Mouse (Mus musculus) gastrocnemius, postnatal 10 days (tissue): ENCODE measurements at regions not wholly inside any gene's neighbourhood (a gene's known extent, or its start where the extent isn't known, plus 50 kb on each side); places are given as distances from the start of the nearest gene placed in this dataset.

Experiments used
- DNase-seq: peaks from one replicate; pipeline ENCODE4 v3.0.0; 2021; ENCODE audit warnings: mixed read lengths

- DNase-seq: no peak
These were observed 95.8 kb downstream of the Asb7 start for GRCm38 (mm10) chr7:66593619-66594018.

GRCm38 (mm10) chr7:66591594-66592290, 97.7 kb downstream of the Asb7 start:
- no peak for DNase-seq

- no peak for DNase-seq
These were observed 102.9 kb downstream of the Asb7 start for GRCm38 (mm10) chr7:66586511-66586910.

- no peak for DNase-seq
These were observed 108.7 kb downstream of the Asb7 start for GRCm38 (mm10) chr7:66580687-66581151.

GRCm38 (mm10) chr7:66576261-66576660, 113.1 kb downstream of the Asb7 start:
- DNase-seq: no peak

- no peak for DNase-seq
These were observed 117.9 kb downstream of the Asb7 start for GRCm38 (mm10) chr7:66571451-66571850.

GRCm38 (mm10) chr7:66547694-66548093, 120.4 kb upstream of the Aldh1a3 start:
- DNase-seq: no peak

GRCm38 (mm10) chr7:66545184-66545583, 117.9 kb upstream of the Aldh1a3 start:
- no peak for DNase-seq

- no peak for DNase-seq
These were observed 117.2 kb upstream of the Aldh1a3 start for GRCm38 (mm10) chr7:66544352-66545053.

- no peak for DNase-seq
These were observed 105.3 kb upstream of the Aldh1a3 start for GRCm38 (mm10) chr7:66532596-66532995.

- no peak for DNase-seq
These were observed 104.7 kb upstream of the Aldh1a3 start for GRCm38 (mm10) chr7:66532048-66532447.

GRCm38 (mm10) chr7:66531111-66531510, 103.8 kb upstream of the Aldh1a3 start:
- DNase-seq: no peak

- peak; percentile 60 for DNase-seq
These were observed 101.6 kb upstream of the Aldh1a3 start for GRCm38 (mm10) chr7:66528881-66529280.

- DNase-seq: no peak
These were observed 96.6 kb upstream of the Aldh1a3 start for GRCm38 (mm10) chr7:66523959-66524358.

- no peak for DNase-seq
These were observed 94.2 kb upstream of the Aldh1a3 start for GRCm38 (mm10) chr7:66521522-66521921.

GRCm38 (mm10) chr7:66516143-66516542, 88.8 kb upstream of the Aldh1a3 start:
- no peak for DNase-seq

GRCm38 (mm10) chr7:66513411-66513810, 86.1 kb upstream of the Aldh1a3 start:
- DNase-seq: no peak

GRCm38 (mm10) chr7:66505734-66506133, 78.4 kb upstream of the Aldh1a3 start:
- DNase-seq: no peak

- no peak for DNase-seq
These were observed 77.2 kb upstream of the Aldh1a3 start for GRCm38 (mm10) chr7:66504519-66504918.

- DNase-seq: no peak
These were observed 74.1 kb upstream of the Aldh1a3 start for GRCm38 (mm10) chr7:66501425-66501824.

- DNase-seq: no peak
These were observed 70.2 kb upstream of the Aldh1a3 start for GRCm38 (mm10) chr7:66497480-66497879.

- no peak for DNase-seq
These were observed 66.0 kb upstream of the Aldh1a3 start for GRCm38 (mm10) chr7:66493216-66493885.

GRCm38 (mm10) chr7:66492748-66493147, 65.4 kb upstream of the Aldh1a3 start:
- DNase-seq: peak; percentile 20
